Mouse (Mus musculus): ENCODE measurements around the gene Ldb2.

DNA sequence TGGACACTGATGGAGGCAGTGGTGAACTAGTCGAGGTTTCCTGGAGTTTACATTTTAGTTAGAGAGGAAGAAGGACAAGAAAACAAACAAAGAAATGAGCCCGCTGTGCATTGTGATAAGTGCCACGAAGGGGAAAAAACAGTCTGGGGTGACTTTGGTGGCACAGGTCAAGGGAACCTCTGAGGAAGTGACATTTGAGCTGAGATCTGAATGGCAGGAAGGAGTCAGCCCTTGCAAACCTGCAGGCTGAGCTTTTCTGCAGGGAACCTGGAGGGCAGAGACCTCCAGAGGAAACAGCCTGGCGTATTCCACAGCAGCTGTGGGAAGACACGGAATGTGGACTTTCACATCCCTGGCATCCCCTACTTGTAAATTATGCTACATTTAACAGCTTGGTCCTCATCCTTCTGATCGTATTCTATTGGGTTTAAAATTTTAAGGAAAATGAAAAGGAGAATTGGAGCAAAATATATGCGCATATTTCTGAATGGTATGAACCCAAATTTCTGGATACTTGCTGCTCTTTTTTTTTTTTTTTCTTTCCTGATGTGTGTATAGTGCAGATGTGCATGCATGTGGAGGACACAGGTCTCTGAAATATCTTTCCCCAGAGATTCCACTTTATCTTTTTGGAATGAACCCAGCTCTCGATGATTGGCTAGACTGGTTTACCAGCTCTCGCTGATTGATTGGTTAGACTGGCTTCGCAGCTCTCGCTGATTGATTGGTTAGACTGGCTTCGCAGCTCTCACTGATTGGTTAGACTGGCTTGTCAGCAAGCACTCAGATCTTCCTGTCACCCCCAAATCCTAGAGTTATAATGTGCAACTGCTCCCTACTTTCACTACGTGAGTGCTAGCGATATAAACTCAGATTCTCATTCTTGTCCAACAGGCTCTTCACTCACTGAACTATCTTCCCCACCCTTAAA is 72.7 kb downstream of the Ldb2 start:
- TF ChIP-seq POLR2AphosphoS5 (IDR thresholded peaks at IDR 0.05; ENCODE audit: borderline replicate concordance, low read depth, low read length) (no peak), POLR2AphosphoS2 (IDR thresholded peaks at IDR 0.05; ENCODE audit: low read length) (no peak), MYB (IDR thresholded peaks at IDR 0.05; ENCODE audit: low read depth, low read length) (no peak), USF1 (IDR thresholded peaks at IDR 0.05; ENCODE audit: low read depth, low read length) (no peak), CHD1 (IDR thresholded peaks at IDR 0.05; ENCODE audit: low read depth, low read length) (no peak), NRF1 (IDR thresholded peaks at IDR 0.05; ENCODE audit: insufficient read depth, low read depth, low read length, poor library complexity, severe bottlenecking) (no peak), CTCF (IDR thresholded peaks at IDR 0.05 in 2 of 3, conservative IDR thresholded peaks at IDR 0.05 in 1 of 3; ENCODE audit: control insufficient read depth in 1 of 3, insufficient read depth in 1 of 3, low read depth in 2 of 3, low read length in 3 of 3, poor library complexity in 1 of 3, severe bottlenecking in 1 of 3) (no peak), MEF2A (IDR thresholded peaks at IDR 0.05; ENCODE audit: extremely low read depth, insufficient replicate concordance, low read depth, low read length, poor library complexity, severe bottlenecking) (no peak), ZNF384 (IDR thresholded peaks at IDR 0.05; ENCODE audit: low read depth, low read length) (no peak), EP300 (IDR thresholded peaks at IDR 0.05; ENCODE audit: low read depth in 1 of 2, low read length in 2 of 2) (no peak), GATA1 (IDR thresholded peaks at IDR 0.05; ENCODE audit: low read depth, low read length) (no peak), POLR2A (IDR thresholded peaks at IDR 0.05; ENCODE audit: control insufficient read depth in 1 of 2, insufficient read depth in 1 of 2, low read depth in 1 of 2, low read length in 2 of 2, poor library complexity in 1 of 2) (no peak), TBP (IDR thresholded peaks at IDR 0.05; ENCODE audit: low read depth, low read length) (no peak), ZMIZ1 (IDR thresholded peaks at IDR 0.05; ENCODE audit: low read depth, low read length) (no peak)
